Mouse (Mus musculus) layer of hippocampus, adult 9-10 months (tissue): ENCODE measurements around the gene Mpc1.

ENCODE experiments used
- DNase-seq: peaks from one replicate; pipeline ENCODE4 v3.0.0; 2022; ENCODE audit warnings: low spot score

Mpc1 gene

GRCm38 (mm10) chr17:8282821-8283525 is at the start of gene Mpc1:
TSS of gene Mpc1 (plus strand) at chr17:8282904.
- DNase-seq: peak; percentile 51

- no peak for DNase-seq
Observed at GRCm38 (mm10) chr17:8233618-8234214, 49.0 kb upstream of the Mpc1 start.

DNA sequence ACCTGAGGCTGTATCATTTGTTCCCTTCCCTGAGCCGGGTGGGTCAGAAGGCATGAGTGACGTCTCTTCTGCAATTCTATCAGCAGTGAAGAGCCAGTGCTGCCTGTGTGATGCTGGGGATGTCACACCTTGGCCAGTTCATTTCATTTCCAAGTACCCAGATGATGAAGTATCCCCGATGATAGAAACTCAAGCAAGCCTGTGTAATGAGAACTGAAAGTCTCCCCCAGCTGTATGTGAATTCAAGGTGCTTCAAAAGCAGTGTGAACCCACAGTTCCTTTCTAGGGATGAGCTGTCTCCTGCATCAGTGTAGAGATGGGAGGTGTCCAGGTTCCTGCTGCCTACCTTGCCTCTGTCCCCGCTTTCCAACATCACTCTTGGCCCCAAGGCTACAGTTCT is 48.2 kb upstream of the Mpc1 start:
- no peak for DNase-seq

GRCm38 (mm10) chr17:8235743-8236142 is 47.0 kb upstream of the Mpc1 start, which contains the start of gene Ccr6:
TSS of gene Ccr6 (plus strand) at chr17:8236043.
- DNase-seq: no peak

DNA sequence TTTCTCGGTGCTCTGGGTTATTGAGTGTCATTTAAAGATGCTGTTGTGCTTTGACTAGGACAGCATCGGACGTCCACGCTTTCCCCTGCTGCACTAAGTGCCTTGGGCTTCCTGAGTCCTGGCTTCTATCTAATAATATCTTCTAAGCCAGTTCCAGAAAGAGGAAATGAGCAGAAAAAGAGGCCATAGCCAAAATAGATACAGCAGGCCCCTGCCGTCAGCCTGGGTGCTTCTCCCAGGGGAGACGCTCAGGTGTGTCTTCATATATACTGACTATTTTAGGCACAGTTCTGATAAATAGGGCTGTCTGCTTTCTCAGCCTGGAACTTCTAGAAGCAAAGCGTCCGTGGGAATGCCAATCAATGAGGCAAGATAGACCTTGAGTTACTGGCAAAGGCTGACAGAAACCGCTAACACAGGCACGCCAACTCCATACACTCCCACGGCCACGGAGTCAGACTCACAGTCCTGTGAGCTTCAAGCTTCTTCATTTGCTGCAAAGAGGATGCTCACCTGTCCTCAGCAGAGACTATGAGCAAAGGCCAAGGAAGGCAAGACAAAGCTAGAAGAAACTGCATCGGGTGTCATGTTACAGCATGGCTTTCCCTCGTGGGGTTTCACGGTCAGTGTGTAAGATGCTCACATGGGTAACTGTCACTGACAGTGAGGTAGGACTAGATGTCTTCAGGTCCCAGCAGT is 44.5 kb upstream of the Mpc1 start:
- DNase-seq: no peak

GRCm38 (mm10) chr17:8239561-8239960 is 43.1 kb upstream of the Mpc1 start:
- DNase-seq: no peak

DNA sequence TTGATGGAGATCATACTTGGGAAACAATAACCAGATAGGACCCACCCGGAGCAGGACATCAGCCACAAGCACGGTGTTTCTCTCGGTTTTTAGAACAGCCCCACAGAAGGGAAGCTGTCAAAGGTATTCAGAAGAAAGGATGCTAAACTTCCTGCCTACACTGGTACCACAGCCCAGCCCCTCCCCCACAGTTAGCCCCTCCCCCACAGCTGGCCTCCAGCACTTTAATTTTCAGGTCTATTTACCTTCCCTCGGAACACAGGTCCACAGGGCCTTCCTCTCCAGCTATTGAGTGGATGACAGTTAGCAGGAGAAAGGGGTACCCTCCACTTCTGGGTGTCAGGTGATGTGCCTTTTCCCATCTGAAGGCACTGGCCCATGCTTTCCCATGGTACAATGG is 42.2 kb upstream of the Mpc1 start:
- DNase-seq: no peak

GRCm38 (mm10) chr17:8241645-8242044 is 41.1 kb upstream of the Mpc1 start:
- DNase-seq: no peak

DNA sequence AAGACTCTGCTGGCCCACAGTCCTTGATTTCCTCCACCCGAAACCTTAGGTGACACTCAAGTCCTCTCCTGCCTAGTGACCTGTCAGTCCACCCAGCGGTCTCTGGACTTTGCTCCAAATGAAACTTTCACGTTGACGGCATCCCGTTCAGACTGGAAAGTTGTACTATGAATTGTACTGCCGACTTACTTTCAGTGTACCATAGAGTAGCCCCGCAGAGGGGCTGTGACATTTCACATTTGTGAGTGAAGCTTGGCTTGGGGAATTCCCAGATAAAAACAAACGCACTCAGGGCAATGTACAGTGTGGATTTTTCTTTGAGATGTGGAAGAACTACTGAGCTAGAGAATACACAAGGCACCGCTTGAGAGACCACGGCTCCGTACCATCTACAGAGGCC is 40.5 kb upstream of the Mpc1 start:
- DNase-seq: no peak

GRCm38 (mm10) chr17:8244124-8244523 is 38.6 kb upstream of the Mpc1 start:
- DNase-seq: no peak

- no peak for DNase-seq
Observed at GRCm38 (mm10) chr17:8246102-8246754, 36.5 kb upstream of the Mpc1 start.

GRCm38 (mm10) chr17:8251704-8252103 is 31.0 kb upstream of the Mpc1 start:
- DNase-seq: no peak

DNA sequence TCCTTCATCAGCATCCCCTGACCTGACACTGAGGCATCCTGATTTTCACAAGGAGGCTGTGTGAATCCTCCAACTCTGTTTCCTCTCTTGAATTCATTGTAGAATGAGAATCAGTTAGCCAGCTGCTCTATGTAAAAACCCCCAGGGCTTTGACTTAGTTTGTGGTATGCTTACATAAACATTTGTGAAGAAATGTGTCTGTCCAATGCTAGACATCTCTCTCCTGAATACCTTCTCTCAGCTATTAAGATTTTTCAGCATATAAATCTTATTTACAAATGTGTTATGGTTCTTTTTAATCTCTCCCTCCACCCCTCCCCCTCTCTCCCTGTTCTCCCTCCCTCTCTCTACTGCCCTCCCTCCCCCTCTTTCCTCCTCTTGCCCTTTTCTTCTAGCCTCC is 28.4 kb upstream of the Mpc1 start:
- DNase-seq: no peak

DNA sequence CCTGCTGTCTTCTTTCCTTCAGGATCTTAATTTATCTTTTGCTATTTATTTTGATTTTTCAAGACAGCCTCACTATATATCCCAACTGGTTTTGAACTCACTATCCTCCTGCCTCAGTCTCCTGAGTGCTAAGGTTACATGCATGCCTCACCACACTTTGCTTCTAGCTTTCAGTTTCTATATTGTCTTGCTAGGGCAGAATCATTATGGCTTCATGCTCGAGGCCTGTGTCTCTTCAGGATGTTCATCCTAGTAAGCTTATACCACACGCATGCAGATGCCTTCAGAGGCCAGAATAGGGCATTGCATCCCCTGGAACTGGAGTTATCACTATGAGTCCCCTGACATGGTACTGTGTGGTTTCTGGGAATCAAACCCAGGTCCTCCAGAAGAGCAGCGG is 27.8 kb upstream of the Mpc1 start:
- DNase-seq: no peak

GRCm38 (mm10) chr17:8255583-8255982 is 27.1 kb upstream of the Mpc1 start:
- no peak for DNase-seq

DNA sequence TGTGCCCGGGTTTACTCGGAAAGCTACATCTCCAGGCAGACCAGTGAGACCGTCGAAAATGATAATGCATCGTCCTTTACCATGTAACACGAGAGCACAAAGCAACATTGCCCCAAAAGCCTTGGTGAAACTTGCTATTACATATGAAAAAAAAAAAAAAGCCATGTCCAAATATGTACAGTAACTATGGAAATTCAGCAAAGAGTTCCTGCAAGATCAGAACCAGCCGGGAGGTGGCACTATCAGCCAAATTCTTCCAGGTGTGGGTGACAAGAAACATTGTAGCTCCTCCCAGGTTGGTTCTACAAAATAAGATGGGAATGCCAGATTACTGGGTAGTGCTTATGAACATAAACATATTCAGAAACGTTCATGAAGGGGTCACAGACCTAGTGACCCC is 25.7 kb upstream of the Mpc1 start:
- DNase-seq: no peak

DNA sequence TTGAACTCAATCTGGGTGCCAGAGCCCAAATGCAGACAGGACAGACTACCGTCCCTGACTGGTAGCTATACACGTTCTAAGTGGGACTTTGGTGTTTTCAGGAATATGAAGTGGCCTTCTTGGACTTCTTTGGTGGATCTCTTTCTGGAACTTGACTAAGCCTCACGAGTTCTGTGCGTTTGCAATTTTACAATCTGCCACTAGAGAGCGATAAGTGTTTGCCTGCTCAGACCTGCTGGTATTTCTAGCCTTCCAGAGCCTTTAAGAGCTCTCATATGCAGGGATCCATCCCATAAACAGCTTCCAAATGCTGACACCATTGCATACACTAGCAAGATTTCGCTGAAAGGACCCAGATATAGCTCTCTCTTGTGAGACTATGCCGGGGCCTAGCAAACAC is 18.1 kb upstream of the Mpc1 start:
- peak; percentile 76 for DNase-seq

- DNase-seq: no peak
Observed at GRCm38 (mm10) chr17:8272054-8272749, 10.5 kb upstream of the Mpc1 start.

DNA sequence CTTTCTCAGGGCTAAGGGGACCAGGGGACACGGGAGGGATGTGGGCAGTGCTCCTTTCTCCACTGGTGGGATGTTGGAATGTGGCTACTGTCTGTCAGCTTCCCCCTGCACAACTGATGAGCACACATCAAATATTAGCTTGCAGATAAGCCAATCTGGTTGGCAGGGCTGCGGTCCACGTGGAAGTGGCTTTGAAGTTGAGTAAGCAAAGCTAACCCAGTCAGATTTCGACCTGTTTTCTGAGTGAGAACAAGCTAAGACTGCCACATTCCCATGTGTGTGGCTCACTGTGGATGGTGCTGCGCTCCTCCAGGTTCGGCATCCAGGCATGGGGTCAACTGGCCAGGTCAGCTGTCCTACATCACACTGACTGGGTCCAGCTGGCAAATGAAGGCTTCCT is 9.8 kb upstream of the Mpc1 start:
- DNase-seq: no peak

GRCm38 (mm10) chr17:8276071-8276470 is 6.6 kb upstream of the Mpc1 start:
- DNase-seq: no peak

DNA sequence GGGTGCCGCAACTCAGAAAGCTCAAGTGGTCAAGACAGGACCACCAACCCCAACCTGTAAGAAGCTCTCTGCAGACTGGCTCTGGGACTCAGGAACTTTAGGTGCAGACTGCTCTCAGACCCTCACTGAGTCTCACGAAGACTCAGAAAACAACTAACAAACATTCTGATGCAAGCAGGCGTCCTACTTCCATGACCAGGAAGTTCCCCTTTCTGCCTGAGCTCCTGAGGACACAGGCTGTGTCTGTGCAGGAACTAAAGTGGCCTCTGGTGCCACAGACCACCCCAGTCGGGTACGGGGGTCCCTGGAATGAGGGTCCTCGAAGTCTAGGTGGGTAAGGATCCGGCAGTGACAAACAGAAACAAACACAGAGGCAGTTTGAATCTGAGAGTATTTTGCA is 6.0 kb upstream of the Mpc1 start:
- DNase-seq: no peak

DNA sequence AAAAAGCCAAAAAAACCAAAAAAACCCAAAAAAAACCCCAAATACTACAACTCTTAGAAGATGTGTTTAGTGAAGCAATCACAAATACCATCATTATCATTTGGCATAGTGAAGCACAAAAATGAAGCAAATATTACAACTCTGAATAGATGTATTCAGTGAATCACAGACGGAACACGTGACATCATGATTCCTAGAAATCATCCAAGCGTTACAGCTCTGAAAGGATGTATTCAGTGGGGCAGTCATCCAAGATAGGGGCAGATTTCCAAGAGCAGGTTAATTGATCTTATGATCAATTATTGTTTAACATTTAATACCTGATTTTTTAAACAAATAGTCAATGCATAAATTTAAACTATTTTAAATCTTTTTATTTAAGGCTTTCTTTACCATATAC is 5.4 kb upstream of the Mpc1 start:
- no peak for DNase-seq
